Mouse (Mus musculus) frontal cortex, postnatal 25 days (tissue): ENCODE data around the gene Olfr25.

Experiments
- DNase-seq, 2 experiments: peaks; one replicate each; pipeline ENCODE4 v3.0.0; 2022; ENCODE audit warnings: low spot score in 2 of 2

Gene Olfr25

GRCm38 (mm10) chr9:38328760-38329159, at the start of gene Olfr25:
Gene Olfr25, plus strand, starts transcription at chr9:38329060.
- no peak for DNase-seq

- DNase-seq = no peak
Observed at GRCm38 (mm10) chr9:38290807-38291206, 38.1 kb upstream of the Olfr25 start, which contains the start of gene Olfr896-ps1. Gene Olfr896-ps1, plus strand, starts transcription at chr9:38291107.

GRCm38 (mm10) chr9:38348111-38348510, 19.3 kb downstream of the Olfr25 start, which contains the start of gene Olfr898:
Gene Olfr898, plus strand, starts transcription at chr9:38348411.
- DNase-seq = no peak

GRCm38 (mm10) chr9:38366596-38366995, 37.7 kb downstream of the Olfr25 start, which contains the start of gene Olfr250:
Gene Olfr250, plus strand, starts transcription at chr9:38366896.
- no peak for DNase-seq

- no peak for DNase-seq
Observed at GRCm38 (mm10) chr9:38376786-38377185, 47.9 kb downstream of the Olfr25 start, which contains the start of gene Olfr251. Gene Olfr251, plus strand, starts transcription at chr9:38377086.
